Mouse (Mus musculus) liver, embryonic 11.5 days (tissue): ENCODE results near the gene Phf20. TPM values are rescaled to one million over a fixed set of nuclear protein-coding genes. Genes with fewer than 3 reads are reported as not detected.
A peak's percentile ranks its signal among the peaks of the same experiment; 100 is the strongest.

Source experiments
- ATAC-seq: fragments of 200-750 bp; cut with Nextera tagmentation; replicated peaks from 2 replicates; pipeline ENCODE4 v1.8.0; 2017; ENCODE audit warnings: moderate number of reproducible peaks, mild to moderate bottlenecking, moderate TSS enrichment, moderate library complexity; ENCODE audit not compliant: low FRiP score
- DNase-seq: peaks from one replicate; pipeline ENCODE4 v3.0.0-alpha.2; 2017; ENCODE audit warnings: low spot score
- H3K27ac ChIP-seq: fragments of 300-500 bp; sonication (generic); 2 replicates; pipeline ENCODE4 v1.5.1; 2014; ENCODE audit warnings: mild to moderate bottlenecking, low read depth, low read length, control low read depth
- H3K27me3 ChIP-seq: fragments of 300-500 bp; sonication (generic); replicated peaks from 2 replicates; pipeline ENCODE4 v1.6.1; 2014; ENCODE audit warnings: low read length, mixed read lengths; ENCODE audit not compliant: control insufficient read depth, insufficient read depth
- H3K36me3 ChIP-seq: fragments of 300-500 bp; sonication (generic); 2 replicates; pipeline ENCODE4 v1.6.1; 2014; ENCODE audit warnings: mild to moderate bottlenecking, low read length, moderate library complexity, mixed read lengths; ENCODE audit not compliant: control insufficient read depth, insufficient read depth
- H3K4me1 ChIP-seq: fragments of 300-500 bp; sonication (generic); replicated peaks from 2 replicates; pipeline ENCODE4 v1.6.1; 2014; ENCODE audit warnings: low read length, mixed read lengths; ENCODE audit not compliant: control insufficient read depth, insufficient read depth
- H3K4me2 ChIP-seq: fragments of 300-500 bp; sonication (generic); 2 replicates; pipeline ENCODE4 v1.6.1; 2014; ENCODE audit warnings: mild to moderate bottlenecking, control low read depth, moderate library complexity
- H3K4me3 ChIP-seq: fragments of 300-500 bp; sonication (generic); 2 replicates; pipeline ENCODE4 v1.5.1; 2014; ENCODE audit warnings: low read depth, low read length, control low read depth
- H3K9ac ChIP-seq: fragments of 300-500 bp; sonication (generic); 2 replicates; pipeline ENCODE4 v1.6.1; 2014; ENCODE audit warnings: low read depth, low read length, control low read depth
- H3K9me3 ChIP-seq: fragments of 300-500 bp; sonication (generic); 2 replicates; pipeline ENCODE4 v1.6.1; 2016; ENCODE audit warnings: low read length, inconsistent platforms, mixed read lengths; ENCODE audit not compliant: control insufficient read depth
- WGBS: fragments of 180-500 bp; shearing (Covaris S2); extraction: QIAGEN DNeasy Blood & Tissue Kit; methylation state at CpG from one replicate; pipeline ENCODE4 v1.1.7; 2014; 5-methylcytosine and 5-hydroxymethylcytosine counted together
- polyA plus RNA-seq: library from polyadenylated mRNA; unstranded; fragments of >200 nt; fragmentation: Nextera tagmentation; extraction: Ambion mirVana; gene quantifications from 2 replicates; pipeline ENCODE4 v1.2.1, GENCODE M21; 2014

Gene Phf20
- polyA plus RNA-seq: 33.8 and 42.9 TPM in 2 replicates

- Histone ChIP-seq H3K36me3 (no peaks in the 10 kb centered on the region), H3K9ac (peak within 1 kb of the TSS; percentile 90), H3K4me2 (peak within 1 kb of the TSS; percentile 78), H3K27me3 (no peaks in the 10 kb centered on the region), H3K4me3 (peak within 1 kb of the TSS; percentile 68), H3K9me3 (no peaks in the 10 kb centered on the region), H3K27ac (peak within 1 kb of the TSS; percentile 77), H3K4me1 (peaks cover 18% of the 10 kb centered on the region)
- under 1% methylated on average over 67 of the region's 88 CpGs for WGBS
- peak; percentile 96 for ATAC-seq
- DNase-seq: peak; percentile 100
These were observed at the start of gene Phf20 for GRCm38 (mm10) chr2:156196302-156197128. Gene Phf20 (plus strand): TSS chr2:156196466.

- no peak for ATAC-seq
- no peaks in the 10 kb centered on the region for H3K27me3 ChIP-seq
These were observed 48.9 kb upstream of the Phf20 start for GRCm38 (mm10) chr2:156147316-156147915.

DNA sequence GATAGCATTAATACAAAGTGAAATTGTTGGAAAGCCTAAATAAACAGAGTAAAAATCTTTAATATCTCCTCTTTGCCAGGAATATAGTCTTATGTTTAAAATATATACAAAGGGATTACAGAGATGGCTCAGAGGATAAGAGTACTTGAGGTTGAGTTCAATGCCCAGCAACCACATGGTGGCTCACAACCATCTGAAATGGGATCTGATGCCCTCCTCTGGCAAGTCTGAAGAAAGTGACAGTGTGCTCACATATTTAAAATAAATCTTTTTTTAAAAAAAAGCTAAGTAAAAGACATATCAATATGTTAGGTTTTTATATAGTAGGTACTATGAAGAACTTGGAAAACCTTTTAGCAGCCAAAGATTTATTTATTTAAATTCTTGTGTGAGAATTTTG, 44.7 kb upstream of the Phf20 start:
- H3K4me3 ChIP-seq: no peak overlapping the region
- H3K9me3 ChIP-seq: no peaks in the 10 kb centered on the region
- H3K4me2 ChIP-seq: no peak overlapping the region
- H3K27me3 ChIP-seq: no peaks in the 10 kb centered on the region
- ATAC-seq (no peak), DNase-seq (no peak)
- H3K27ac ChIP-seq: no peak overlapping the region
- H3K36me3 ChIP-seq: peaks cover 33% of the 10 kb centered on the region
- H3K4me1 ChIP-seq: no peaks in the 10 kb centered on the region
- no peak overlapping the region for H3K9ac ChIP-seq

More at GRCm38 (mm10) chr2:156147316-156147915, 48.9 kb upstream of the Phf20 start:
- H3K9me3 ChIP-seq: no peaks in the 10 kb centered on the region
- H3K36me3 ChIP-seq: peaks cover 26% of the 10 kb centered on the region
- peaks cover 8% of the 10 kb centered on the region; the same call in 1 of the 2 replicates for H3K4me1 ChIP-seq
- no peak overlapping the region for H3K9ac ChIP-seq
- no peak overlapping the region for H3K27ac ChIP-seq
- H3K4me3 ChIP-seq: no peak overlapping the region
- DNase-seq: no peak
- H3K4me2 ChIP-seq: no peak overlapping the region
- 85% methylated on average over 3 of the region's 3 CpGs for WGBS

GRCm38 (mm10) chr2:156165478-156165877, 30.8 kb upstream of the Phf20 start:
- no peak overlapping the region for H3K4me2 ChIP-seq
- no peak overlapping the region for H3K27ac ChIP-seq
- H3K36me3 ChIP-seq: peaks cover 51% of the 10 kb centered on the region
- ATAC-seq (no peak), DNase-seq (no peak)
- no peaks in the 10 kb centered on the region for H3K4me1 ChIP-seq
- 91% methylated on average over 1 of the region's 1 CpGs for whole genome bisulfite sequencing
- no peak overlapping the region for H3K4me3 ChIP-seq
- no peaks in the 10 kb centered on the region for H3K27me3 ChIP-seq
- H3K9me3 ChIP-seq: no peaks in the 10 kb centered on the region
- no peak overlapping the region for H3K9ac ChIP-seq

GRCm38 (mm10) chr2:156166557-156166956, 29.7 kb upstream of the Phf20 start:
- H3K4me3 ChIP-seq: no peak overlapping the region
- ATAC-seq: no peak
- no peak overlapping the region for H3K4me2 ChIP-seq
- H3K9ac ChIP-seq: no peak overlapping the region
- H3K27ac ChIP-seq: no peak overlapping the region
- no peak for DNase-seq
- 90% methylated on average over 5 of the region's 5 CpGs for WGBS
- H3K27me3 ChIP-seq: no peaks in the 10 kb centered on the region
- no peaks in the 10 kb centered on the region for H3K9me3 ChIP-seq
- H3K36me3 ChIP-seq: peaks cover 53% of the 10 kb centered on the region
- H3K4me1 ChIP-seq: no peaks in the 10 kb centered on the region

GRCm38 (mm10) chr2:156177079-156177478, 19.2 kb upstream of the Phf20 start:
- Histone ChIP-seq H3K4me1 (peaks cover 19% of the 10 kb centered on the region), H3K9ac (no peak overlapping the region), H3K9me3 (no peaks in the 10 kb centered on the region), H3K4me3 (peak overlapping the region; percentile 18; the same call in 1 of the 2 replicates), H3K27ac (no peak overlapping the region), H3K36me3 (peaks cover 17% of the 10 kb centered on the region), H3K4me2 (peak overlapping the region; percentile 40), H3K27me3 (no peaks in the 10 kb centered on the region)
- 83% methylated on average over 6 of the region's 6 CpGs for WGBS
- no peak for ATAC-seq
- DNase-seq: no peak

DNA sequence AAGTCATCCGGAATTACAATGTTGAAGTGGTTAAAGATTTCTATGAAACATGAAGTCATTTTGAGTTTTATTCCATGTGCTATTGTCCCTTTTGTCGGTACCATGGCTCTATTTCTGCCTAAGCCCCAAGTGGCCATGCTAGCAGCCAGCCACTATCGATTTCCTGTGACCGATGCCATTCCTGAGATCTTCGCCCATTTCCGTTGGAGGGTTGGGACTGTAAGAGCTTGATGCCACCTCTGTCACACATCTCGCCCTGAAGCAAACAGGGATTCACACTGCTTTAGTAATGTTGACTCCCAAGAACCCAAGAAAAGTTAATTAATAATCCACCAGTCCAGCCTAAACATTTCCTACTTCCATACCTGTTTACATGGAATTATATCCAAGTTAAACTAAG, 18.6 kb upstream of the Phf20 start:
- ATAC-seq (no peak), DNase-seq (no peak)
- Histone ChIP-seq H3K9ac (0 out of 2 replicates have a peak overlapping the region, but pooled peaks have one; percentile 23), H3K27me3 (no peaks in the 10 kb centered on the region), H3K4me3 (peak overlapping the region; percentile 100), H3K4me1 (peaks cover 19% of the 10 kb centered on the region), H3K27ac (no peak overlapping the region), H3K4me2 (peak overlapping the region; percentile 97), H3K9me3 (no peaks in the 10 kb centered on the region), H3K36me3 (peaks cover 12% of the 10 kb centered on the region)
- WGBS: 66% methylated on average over 7 of the region's 7 CpGs

DNA sequence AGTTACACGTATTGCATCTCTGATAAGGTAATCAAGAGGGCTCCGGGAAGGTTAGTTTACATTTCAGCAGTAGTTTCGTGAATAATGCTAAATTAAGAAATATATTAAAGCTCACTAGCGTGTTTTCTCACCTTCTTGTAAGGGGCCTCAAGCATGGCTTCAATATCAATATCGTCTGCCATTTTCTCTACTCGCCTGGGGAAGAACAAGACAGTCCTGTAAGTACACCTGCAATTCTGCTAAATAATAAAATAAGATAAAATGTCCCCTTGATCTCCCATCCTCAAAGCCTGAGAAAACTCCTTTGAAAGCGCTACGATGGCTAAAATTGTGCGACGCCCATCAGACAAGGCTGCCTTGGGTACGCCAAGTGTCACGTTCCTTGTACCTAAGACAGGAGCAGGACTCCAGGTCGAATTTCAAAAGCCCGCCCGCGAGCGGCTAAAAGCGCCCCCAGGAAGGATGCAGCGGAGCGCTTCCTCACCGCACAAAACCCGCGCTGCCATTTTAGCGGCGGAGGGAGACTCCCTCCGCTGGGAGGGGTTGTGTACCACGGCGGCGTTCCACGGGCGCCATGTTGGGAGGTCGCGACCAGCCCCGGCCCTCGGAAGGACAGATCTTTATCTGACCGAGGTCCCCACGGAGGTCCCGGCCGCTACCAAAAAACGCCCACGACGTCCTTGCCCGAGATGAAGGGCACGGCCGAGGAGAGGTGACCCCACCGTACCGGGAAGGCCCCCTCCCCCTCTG, 17.0 kb upstream of the Phf20 start:
- H3K4me3 ChIP-seq: peak overlapping the region; percentile 100
- peak overlapping the region; percentile 97 for H3K4me2 ChIP-seq
- no peaks in the 10 kb centered on the region for H3K27me3 ChIP-seq
- H3K4me1 ChIP-seq: peaks cover 19% of the 10 kb centered on the region
- DNase-seq: peak; percentile 86
- peak overlapping the region; percentile 97 for H3K27ac ChIP-seq
- peak overlapping the region; percentile 100 for H3K9ac ChIP-seq
- H3K36me3 ChIP-seq: peaks cover 8% of the 10 kb centered on the region
- H3K9me3 ChIP-seq: no peaks in the 10 kb centered on the region
- under 1% methylated on average over 47 of the region's 47 CpGs for WGBS
- ATAC-seq: peak; percentile 25
